Mouse (Mus musculus) neural tube, embryonic 12.5 days (tissue): ENCODE results near the gene Sh3rf3. TPM values are rescaled to one million over a fixed set of nuclear protein-coding genes. Genes with fewer than 3 reads are reported as not detected.

ENCODE experiments used
- ATAC-seq: fragments of 200-750 bp; cut with Nextera tagmentation; 2 replicates; pipeline ENCODE4 v1.8.0; 2017; ENCODE audit warnings: low read depth, mild to moderate bottlenecking, moderate TSS enrichment, moderate library complexity; ENCODE audit not compliant: low FRiP score
- H3K27ac ChIP-seq: fragments of 300-500 bp; sonication (generic); 2 replicates; pipeline ENCODE4 v1.5.1; 2016
- H3K27me3 ChIP-seq: fragments of 300-500 bp; sonication (generic); replicated peaks from 2 replicates; pipeline ENCODE4 v1.6.1; 2016; ENCODE audit warnings: mild to moderate bottlenecking
- H3K36me3 ChIP-seq: fragments of 300-500 bp; sonication (generic); 2 replicates; pipeline ENCODE4 v1.6.1; 2016; ENCODE audit warnings: mild to moderate bottlenecking
- H3K4me1 ChIP-seq: fragments of 300-500 bp; sonication (generic); 2 replicates; pipeline ENCODE4 v1.6.1; 2016
- H3K4me2 ChIP-seq: fragments of 300-500 bp; sonication (generic); replicated peaks from 2 replicates; pipeline ENCODE4 v1.6.1; 2016; ENCODE audit warnings: mild to moderate bottlenecking
- H3K4me3 ChIP-seq: fragments of 300-500 bp; sonication (generic); 2 replicates; pipeline ENCODE4 v1.5.1; 2016
- H3K9ac ChIP-seq: fragments of 300-500 bp; sonication (generic); 2 replicates; pipeline ENCODE4 v1.6.1; 2016; ENCODE audit warnings: mild to moderate bottlenecking
- H3K9me3 ChIP-seq: fragments of 300-500 bp; sonication (generic); 2 replicates; pipeline ENCODE4 v1.6.1; 2016; ENCODE audit warnings: mild to moderate bottlenecking
- WGBS: fragments of 180-500 bp; shearing (Covaris S2); methylation state at CpG from one replicate; pipeline ENCODE4 v1.1.7; 2016; 5-methylcytosine and 5-hydroxymethylcytosine counted together
- microRNA-seq: library from miRNA; unstranded; fragments of <30 nt; microRNA quantifications from one replicate; pipeline ENCODE4, GENCODE M21; 2017
- polyA plus RNA-seq: library from polyadenylated mRNA; unstranded; fragments of >200 nt; fragmentation: Nextera tagmentation; extraction: Ambion mirVana; gene quantifications from 2 replicates; pipeline ENCODE4 v1.2.1, GENCODE M21; 2016

Gene Sh3rf3
- polyA plus RNA-seq, 1 experiment from 2014 or later = 6.3 TPM

- H3K9me3 ChIP-seq = no peaks in the 10 kb centered on the region
- no peak overlapping the region for H3K9ac ChIP-seq
- H3K4me3 ChIP-seq = no peak overlapping the region
- H3K4me1 ChIP-seq = no peaks in the 10 kb centered on the region
- no peaks in the 10 kb centered on the region for H3K27me3 ChIP-seq
- no peak overlapping the region for H3K4me2 ChIP-seq
- H3K27ac ChIP-seq = no peak overlapping the region
- peaks cover 12% of the 10 kb centered on the region; the same call in 1 of the 2 replicates for H3K36me3 ChIP-seq
- ATAC-seq = no peak
- WGBS = 82% methylated on average over 3 of the region's 3 CpGs
Measured at GRCm38 (mm10) chr10:59171042-59171441, 357.9 kb downstream of the Sh3rf3 start.

GRCm38 (mm10) chr10:59172539-59172938 is 359.4 kb downstream of the Sh3rf3 start:
- H3K4me2 ChIP-seq = no peak overlapping the region
- H3K27me3 ChIP-seq = no peaks in the 10 kb centered on the region
- H3K9me3 ChIP-seq = no peaks in the 10 kb centered on the region
- no peak for ATAC-seq
- H3K27ac ChIP-seq = no peak overlapping the region
- peaks cover 9% of the 10 kb centered on the region; the same call in 1 of the 2 replicates for H3K36me3 ChIP-seq
- H3K9ac ChIP-seq = no peak overlapping the region
- no peak overlapping the region for H3K4me3 ChIP-seq
- WGBS = 84% methylated on average over 1 of the region's 1 CpGs
- H3K4me1 ChIP-seq = no peaks in the 10 kb centered on the region

GRCm38 (mm10) chr10:59179620-59180019 is 366.5 kb downstream of the Sh3rf3 start:
- Histone ChIP-seq H3K4me3 (no peak overlapping the region), H3K4me2 (no peak overlapping the region), H3K9ac (no peak overlapping the region), H3K9me3 (no peaks in the 10 kb centered on the region), H3K36me3 (peaks cover 4% of the 10 kb centered on the region; the same call in 1 of the 2 replicates), H3K27me3 (no peaks in the 10 kb centered on the region), H3K27ac (no peak overlapping the region), H3K4me1 (no peaks in the 10 kb centered on the region)
- 91% methylated on average over 3 of the region's 3 CpGs for WGBS
- ATAC-seq = no peak

GRCm38 (mm10) chr10:59182306-59182705 is 369.1 kb downstream of the Sh3rf3 start:
- WGBS = 72% methylated on average over 3 of the region's 3 CpGs
- H3K4me1 ChIP-seq = no peaks in the 10 kb centered on the region
- H3K9ac ChIP-seq = no peak overlapping the region
- H3K4me3 ChIP-seq = no peak overlapping the region
- no peak for ATAC-seq
- H3K9me3 ChIP-seq = no peaks in the 10 kb centered on the region
- H3K27ac ChIP-seq = no peak overlapping the region
- H3K36me3 ChIP-seq = peaks cover 5% of the 10 kb centered on the region; the same call in 1 of the 2 replicates
- no peaks in the 10 kb centered on the region for H3K27me3 ChIP-seq
- H3K4me2 ChIP-seq = no peak overlapping the region

Small RNA genes lying within 50 kb of the gene (microRNA-seq; reads per million reads assigned to microRNA genes)
- not detected for gene Gm27672

Other genes starting within 250 kb of the Sh3rf3 start
- gene Edar, start 137.7 kb upstream of the Sh3rf3 start, polyA plus RNA-seq = 0.15 TPM in 1 of 2 replicates, not detected in the other
- not detected in 2 replicates for gene Gm17542, start 95.1 kb upstream of the Sh3rf3 start, polyA plus RNA-seq